Mouse (Mus musculus) myocyte (in vitro differentiated cells): Measurements from ENCODE around the gene Aptx. TPM values are rescaled to one million over a fixed set of nuclear protein-coding genes. Genes with fewer than 3 reads are reported as not detected.

ENCODE experiments used
- H3K27me3 ChIP-seq: one replicate; pipeline ENCODE4 v1.6.1; 2011; ENCODE audit not compliant: control insufficient read depth, insufficient read depth, insufficient read length
- H3K36me3 ChIP-seq: one replicate; pipeline ENCODE4 v1.6.1; 2011; ENCODE audit not compliant: control insufficient read depth, insufficient read depth
- H3K4me2 ChIP-seq: one replicate; pipeline ENCODE4 v1.6.1; 2011; ENCODE audit warnings: low read depth, control low read depth
- H3K4me3 ChIP-seq: one replicate; pipeline ENCODE4 v1.5.1; 2011; ENCODE audit warnings: mild to moderate bottlenecking, control low read depth, moderate library complexity
- H3K79me2 ChIP-seq: one replicate; pipeline ENCODE4 v1.6.1; 2011; ENCODE audit not compliant: control insufficient read depth, insufficient read depth
- H3ac ChIP-seq: one replicate; pipeline ENCODE4 v1.6.1; 2011; ENCODE audit not compliant: control insufficient read depth, insufficient read length
- CEBPB ChIP-seq: IDR thresholded peaks from 2 replicates; pipeline ENCODE4 v1.6.1; 2011; ENCODE audit warnings: mild to moderate bottlenecking, moderate library complexity; ENCODE audit not compliant: poor library complexity, insufficient read depth, severe bottlenecking
- E2F4 ChIP-seq: IDR thresholded peaks from one replicate; pipeline ENCODE4 v1.6.1; 2011; ENCODE audit warnings: mild to moderate bottlenecking, control low read depth, moderate library complexity; ENCODE audit not compliant: insufficient read depth
- MAX ChIP-seq: IDR thresholded peaks from one replicate; pipeline ENCODE4 v1.6.1; 2011; ENCODE audit warnings: low read depth, mild to moderate bottlenecking, control low read depth
- MYOD1 ChIP-seq, 3 experiments: IDR thresholded peaks; one replicate each; pipeline ENCODE4 v1.6.1; 2011; ENCODE audit warnings: control low read depth in 2 of 3, low read depth in 2 of 3, mild to moderate bottlenecking in 2 of 3, moderate library complexity in 1 of 3; ENCODE audit not compliant: insufficient read length in 2 of 3, control insufficient read depth in 1 of 3
- MYOG ChIP-seq, 3 experiments: IDR thresholded peaks; one replicate each; pipeline ENCODE4 v1.6.1; 2011; ENCODE audit warnings: control low read depth in 2 of 3, low read depth in 2 of 3, mild to moderate bottlenecking in 2 of 3; ENCODE audit not compliant: insufficient read length in 2 of 3, control insufficient read depth in 1 of 3, insufficient read depth in 1 of 3
- POLR2A ChIP-seq: IDR thresholded peaks from one replicate; pipeline ENCODE4 v1.6.1; 2011; ENCODE audit warnings: low read depth, mild to moderate bottlenecking, control low read depth, moderate library complexity; ENCODE audit not compliant: insufficient read length
- POLR2AphosphoS2 ChIP-seq: IDR thresholded peaks from one replicate; pipeline ENCODE4 v1.6.1; 2011; ENCODE audit warnings: low read depth, control low read depth; ENCODE audit not compliant: insufficient read length
- REST ChIP-seq: IDR thresholded peaks from one replicate; pipeline ENCODE4 v1.6.1; 2011; ENCODE audit warnings: mild to moderate bottlenecking, control low read depth, moderate library complexity; ENCODE audit not compliant: insufficient read depth, insufficient read length
- SRF ChIP-seq: IDR thresholded peaks from one replicate; pipeline ENCODE4 v1.6.1; 2011; ENCODE audit warnings: low read depth; ENCODE audit not compliant: control insufficient read depth, insufficient read length
- TCF12 ChIP-seq: IDR thresholded peaks from one replicate; pipeline ENCODE4 v1.6.1; 2011; ENCODE audit warnings: mild to moderate bottlenecking, control low read depth; ENCODE audit not compliant: poor library complexity, insufficient read depth, severe bottlenecking
- TCF3 ChIP-seq: IDR thresholded peaks from one replicate; pipeline ENCODE4 v1.6.1; 2011; ENCODE audit warnings: low read depth, control low read depth; ENCODE audit not compliant: insufficient read length
- USF1 ChIP-seq: IDR thresholded peaks from one replicate; pipeline ENCODE4 v1.6.1; 2011; ENCODE audit warnings: low read depth, mild to moderate bottlenecking, control low read depth, moderate library complexity
- polyA plus RNA-seq: library from polyadenylated mRNA; unstranded; fragments of >200 nt; fragmentation: generic; extraction: Trizol; gene quantifications from one replicate; pipeline ENCODE4 v1.2.1, GENCODE M21; 2012; ENCODE audit warnings: missing spikeins

Aptx gene
- polyA plus RNA-seq, 1 experiment = 20.4 TPM

GRCm38 (mm10) chr4:40725141-40725540, 22.1 kb upstream of the Aptx start:
- H3K79me2 ChIP-seq = peaks cover 61% of the 10 kb centered on the region
- no peak overlapping the region for H3K4me3 ChIP-seq
- no peak overlapping the region for H3ac ChIP-seq
- peaks cover 44% of the 10 kb centered on the region for H3K36me3 ChIP-seq
- H3K4me2 ChIP-seq = peak overlapping the region; percentile 90
- TF ChIP-seq MYOD1 (IDR thresholded peaks at IDR 0.05; ENCODE audit: control insufficient read depth in 1 of 3, insufficient read length in 2 of 3, low read depth in 2 of 3) (no peak), MAX (no peak), POLR2AphosphoS2 (no peak), SRF (no peak), USF1 (no peak), REST (no peak), TCF3 (no peak), CEBPB (no peak), POLR2A (no peak), MYOG (IDR thresholded peaks at IDR 0.05; ENCODE audit: control insufficient read depth in 1 of 3, insufficient read depth in 1 of 3, insufficient read length in 2 of 3, low read depth in 2 of 3) (no peak)
- H3K27me3 ChIP-seq = no peaks in the 10 kb centered on the region

- Histone ChIP-seq H3K36me3 (peaks cover 22% of the 10 kb centered on the region), H3K27me3 (no peaks in the 10 kb centered on the region), H3K79me2 (peaks cover 51% of the 10 kb centered on the region), H3K4me3 (peak overlapping the region; percentile 79), H3ac (peak overlapping the region; percentile 66), H3K4me2 (peak overlapping the region; percentile 90)
- TF ChIP-seq TCF12 = no peak
- no peak for TF ChIP-seq MAX
- TF ChIP-seq USF1 = no peak
- no peak for TF ChIP-seq CEBPB
- TF ChIP-seq POLR2A = peak; percentile 40
- TF ChIP-seq REST = no peak
- TF ChIP-seq MYOG (IDR thresholded peaks at IDR 0.05; ENCODE audit: control insufficient read depth in 1 of 3, insufficient read depth in 1 of 3, insufficient read length in 2 of 3, low read depth in 2 of 3) = peak in 1 of 3 experiments; percentile 23
- peak; percentile 36 for TF ChIP-seq POLR2AphosphoS2
- no peak for TF ChIP-seq TCF3
- peak in 1 of 3 experiments; percentile 58 for TF ChIP-seq MYOD1 (IDR thresholded peaks at IDR 0.05; ENCODE audit: control insufficient read depth in 1 of 3, insufficient read length in 2 of 3, low read depth in 2 of 3)
- TF ChIP-seq E2F4 = no peak
- TF ChIP-seq SRF = no peak
These were observed 19.9 kb upstream of the Aptx start for GRCm38 (mm10) chr4:40722687-40723460.

- Histone ChIP-seq H3K4me2 (peak within 1 kb of the TSS; percentile 97), H3K27me3 (no peaks in the 10 kb centered on the region), H3K36me3 (peaks cover 15% of the 10 kb centered on the region), H3K79me2 (peaks cover 45% of the 10 kb centered on the region), H3ac (peak within 1 kb of the TSS; percentile 66), H3K4me3 (peak within 1 kb of the TSS; percentile 79)
- TF ChIP-seq POLR2A (peak; percentile 79), MYOD1 (IDR thresholded peaks at IDR 0.05; ENCODE audit: control insufficient read depth in 1 of 3, insufficient read length in 2 of 3, low read depth in 2 of 3) (peak in 1 of 3 experiments; percentile 22), REST (no peak), TCF12 (no peak), MAX (no peak), POLR2AphosphoS2 (peak; percentile 90)
These were observed 19.1 kb upstream of the Aptx start, which contains the start of gene Dnaja1 for GRCm38 (mm10) chr4:40722011-40722666. Gene Dnaja1, plus strand, starts transcription at chr4:40722150.

GRCm38 (mm10) chr4:40720910-40721309, 17.9 kb upstream of the Aptx start:
- H3K27me3 ChIP-seq = no peaks in the 10 kb centered on the region
- H3K79me2 ChIP-seq = peaks cover 33% of the 10 kb centered on the region
- H3ac ChIP-seq = no peak overlapping the region
- H3K4me3 ChIP-seq = peak overlapping the region; percentile 79
- peaks cover 2% of the 10 kb centered on the region for H3K36me3 ChIP-seq
- TF ChIP-seq TCF3 = no peak
- TF ChIP-seq TCF12 = no peak
- TF ChIP-seq POLR2A = no peak
- no peak for TF ChIP-seq MYOD1 (IDR thresholded peaks at IDR 0.05; ENCODE audit: control insufficient read depth in 1 of 3, insufficient read length in 2 of 3, low read depth in 2 of 3)
- no peak for TF ChIP-seq POLR2AphosphoS2
- TF ChIP-seq CEBPB = no peak
- no peak for TF ChIP-seq E2F4
- no peak for TF ChIP-seq MYOG (IDR thresholded peaks at IDR 0.05; ENCODE audit: control insufficient read depth in 1 of 3, insufficient read depth in 1 of 3, insufficient read length in 2 of 3, low read depth in 2 of 3)
- no peak for TF ChIP-seq REST
- no peak for TF ChIP-seq SRF
- TF ChIP-seq USF1 = no peak
- TF ChIP-seq MAX = no peak
- peak overlapping the region; percentile 97 for H3K4me2 ChIP-seq
